Mouse (Mus musculus): ENCODE results near the gene Ethe1. TPM values are rescaled to one million over a fixed set of nuclear protein-coding genes. Genes with fewer than 3 reads are reported as not detected.
A peak's percentile ranks its signal among the peaks of the same experiment; 100 is the strongest.

Ethe1 gene
- polyA plus RNA-seq (2012; rRNA removed) = 59.0 and 67.0 TPM in 2 replicates

DNA sequence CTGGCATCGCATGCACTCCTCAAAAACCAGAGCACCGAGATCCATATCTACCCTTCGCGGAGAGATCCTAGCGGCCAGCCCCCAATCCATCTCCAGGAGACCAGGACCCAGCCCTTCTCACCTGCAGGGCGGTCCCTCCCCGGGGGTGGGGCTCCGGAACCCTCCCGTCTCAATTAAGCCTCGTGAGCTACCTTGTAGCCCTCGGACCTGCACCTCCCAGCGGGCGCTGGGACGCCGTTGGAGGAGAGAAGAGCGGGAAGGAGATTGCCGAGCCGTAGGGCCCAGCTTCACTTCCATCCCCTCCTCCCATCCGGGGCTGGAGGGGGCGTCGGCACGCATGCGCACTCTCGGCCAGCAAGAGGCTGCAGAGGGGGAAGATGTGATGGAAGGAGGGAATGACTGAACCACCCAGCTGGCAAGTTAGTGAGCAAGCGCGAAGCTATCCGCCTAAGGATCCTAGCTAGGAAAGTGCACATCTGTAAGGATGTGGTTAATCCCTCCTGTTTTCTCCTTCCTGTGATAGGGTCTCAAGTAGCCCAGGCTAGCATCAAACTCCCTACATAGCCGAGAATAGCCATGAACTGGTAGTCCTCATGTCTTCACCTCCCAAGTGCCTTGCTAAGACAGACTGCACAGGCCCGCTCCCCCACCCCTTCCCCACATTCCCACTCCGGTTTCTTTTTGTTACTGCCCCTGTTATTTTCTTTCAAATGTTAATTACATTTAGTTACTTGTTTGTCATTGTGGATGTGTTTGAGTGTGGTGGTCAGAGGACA lies at the start of gene Ethe1, which contains the start of gene Zfp575:
Gene Ethe1, plus strand, starts transcription at position 214 of the 776 bp plus-strand sequence.
Gene Zfp575, minus strand, starts transcription at position 312 of the 776 bp plus-strand sequence.
- DNase-seq (ENCODE audit: low spot score) = no peak

DNA sequence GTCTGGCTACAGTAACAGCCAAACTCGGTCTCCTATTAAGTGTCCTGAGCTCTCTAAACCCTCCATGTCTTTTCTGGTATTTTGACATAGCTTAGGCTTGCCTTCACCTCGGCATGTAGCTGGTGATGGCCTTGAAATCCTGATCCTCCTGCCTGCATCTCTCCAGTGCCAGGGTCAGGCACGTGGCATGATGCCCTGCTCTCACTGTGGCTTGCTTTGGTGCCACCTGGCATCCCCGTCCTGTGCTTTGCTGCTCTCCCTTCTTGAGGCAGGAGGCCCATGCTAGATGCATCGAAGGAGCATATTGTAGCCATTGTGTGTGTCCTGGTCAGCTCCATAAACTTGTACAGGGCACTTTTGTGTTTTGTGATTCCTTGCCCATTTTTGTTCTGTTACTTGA lies 49.8 kb upstream of the Ethe1 start:
- DNase-seq (ENCODE audit: low spot score) = no peak

DNA sequence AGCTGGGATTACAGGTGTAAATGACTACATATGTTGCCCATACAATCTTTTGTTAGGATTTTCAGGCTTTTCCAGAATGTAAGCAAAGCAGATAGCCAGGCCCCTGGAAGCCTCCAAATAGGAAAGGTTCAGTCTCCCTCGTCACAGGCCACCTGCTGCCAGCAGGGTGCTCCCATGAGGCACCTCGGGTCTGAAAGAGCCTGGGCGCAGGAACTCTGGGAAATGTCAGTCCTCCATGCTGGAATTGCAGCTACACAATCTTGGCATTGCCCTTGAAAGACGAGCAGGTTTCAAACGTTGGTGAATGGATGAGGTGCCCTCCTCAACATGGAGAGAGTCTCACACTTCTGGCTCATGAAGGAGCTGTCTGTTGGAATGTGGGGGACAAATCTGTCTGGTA lies 49.2 kb upstream of the Ethe1 start:
- DNase-seq (ENCODE audit: low spot score) = no peak

- DNase-seq (ENCODE audit: low spot score) = no peak
Measured at GRCm38 (mm10) chr7:24538701-24539100, 48.6 kb upstream of the Ethe1 start.

- DNase-seq (ENCODE audit: low spot score) = no peak
Measured at GRCm38 (mm10) chr7:24539686-24540085, 47.7 kb upstream of the Ethe1 start.

DNA sequence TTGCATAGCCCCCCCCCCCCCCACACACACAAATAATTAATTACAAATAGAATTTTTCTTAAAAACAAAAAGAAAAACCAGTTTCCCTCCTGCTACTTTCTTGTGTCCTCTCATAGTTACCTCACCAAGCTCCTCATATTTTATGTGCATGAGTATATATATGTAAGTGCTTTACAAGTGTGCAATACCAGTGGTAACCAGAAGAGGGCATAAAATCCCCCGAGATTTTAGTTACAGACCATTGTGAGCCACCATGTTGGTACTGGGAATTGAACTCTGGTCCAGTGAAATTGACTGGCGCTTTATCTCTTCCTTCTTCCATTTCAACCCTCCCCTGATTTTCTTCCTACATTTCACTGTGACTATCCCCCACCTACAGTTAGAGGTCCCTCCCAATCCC lies 42.8 kb upstream of the Ethe1 start:
- no peak for DNase-seq (ENCODE audit: low spot score)

- DNase-seq (ENCODE audit: low spot score) = no peak
Measured at GRCm38 (mm10) chr7:24546068-24546614, 41.2 kb upstream of the Ethe1 start, which contains the start of the genes Pinlyp and Xrcc1. Gene Pinlyp, minus strand, starts transcription at chr7:24546118. Gene Xrcc1, plus strand, starts transcription at chr7:24546289.

- DNase-seq (ENCODE audit: low spot score) = peak; percentile 95
Measured at GRCm38 (mm10) chr7:24546634-24547389, 40.5 kb upstream of the Ethe1 start.

DNA sequence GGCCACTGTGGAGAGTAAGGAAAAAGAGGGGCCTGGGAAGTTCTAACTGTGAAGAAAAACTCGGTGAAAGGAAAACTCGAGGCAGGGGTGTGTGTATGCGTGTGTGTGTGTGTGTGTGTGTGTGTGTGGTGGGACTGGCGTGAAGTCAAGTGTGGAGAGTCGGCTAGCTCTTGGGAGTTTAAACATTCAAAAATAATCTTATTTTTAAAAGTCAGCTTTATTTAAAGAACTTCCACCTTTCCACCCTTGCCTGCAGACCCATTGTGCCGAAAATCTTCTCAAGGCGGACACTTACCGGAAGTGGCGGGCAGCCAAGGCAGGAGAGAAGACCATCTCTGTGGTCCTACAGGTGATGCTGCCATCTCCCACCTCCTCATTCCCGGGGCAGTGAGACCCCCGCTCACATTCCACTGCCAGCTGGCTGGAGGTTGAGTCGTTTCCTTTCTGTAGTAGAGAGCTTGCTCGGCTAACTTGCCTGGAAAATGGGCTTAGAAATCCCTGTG lies 39.8 kb upstream of the Ethe1 start:
- DNase-seq (ENCODE audit: low spot score) = no peak

GRCm38 (mm10) chr7:24551985-24552759 lies 35.2 kb upstream of the Ethe1 start:
- DNase-seq (ENCODE audit: low spot score) = no peak

DNA sequence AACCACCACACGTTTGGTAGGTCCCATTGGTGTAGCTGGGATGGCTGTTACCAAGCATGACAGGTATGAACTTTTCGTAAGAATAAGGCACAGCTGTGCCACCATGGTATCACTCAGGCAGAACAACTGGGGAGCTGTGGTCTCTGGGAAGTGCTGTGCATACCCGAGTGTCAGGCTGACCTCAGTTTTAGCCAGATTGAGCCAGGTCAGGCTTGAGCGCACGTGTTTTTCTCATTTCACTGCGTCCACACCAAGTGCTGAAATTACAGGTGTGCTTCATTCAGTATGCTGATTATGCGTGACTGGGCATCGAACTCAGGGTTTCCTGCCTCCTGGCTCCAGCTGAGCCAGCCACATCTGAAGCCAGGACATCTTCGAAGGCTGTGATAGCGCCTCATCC lies 31.6 kb upstream of the Ethe1 start:
- DNase-seq (ENCODE audit: low spot score) = no peak

- no peak for DNase-seq (ENCODE audit: low spot score)
Measured at GRCm38 (mm10) chr7:24561450-24561849, 25.9 kb upstream of the Ethe1 start.

- DNase-seq (ENCODE audit: low spot score) = no peak
Measured at GRCm38 (mm10) chr7:24563191-24563836, 24.0 kb upstream of the Ethe1 start.

GRCm38 (mm10) chr7:24563837-24564206 lies 23.5 kb upstream of the Ethe1 start:
- DNase-seq (ENCODE audit: low spot score) = no peak

- DNase-seq (ENCODE audit: low spot score) = no peak
Measured at GRCm38 (mm10) chr7:24564607-24565265, 22.6 kb upstream of the Ethe1 start.

DNA sequence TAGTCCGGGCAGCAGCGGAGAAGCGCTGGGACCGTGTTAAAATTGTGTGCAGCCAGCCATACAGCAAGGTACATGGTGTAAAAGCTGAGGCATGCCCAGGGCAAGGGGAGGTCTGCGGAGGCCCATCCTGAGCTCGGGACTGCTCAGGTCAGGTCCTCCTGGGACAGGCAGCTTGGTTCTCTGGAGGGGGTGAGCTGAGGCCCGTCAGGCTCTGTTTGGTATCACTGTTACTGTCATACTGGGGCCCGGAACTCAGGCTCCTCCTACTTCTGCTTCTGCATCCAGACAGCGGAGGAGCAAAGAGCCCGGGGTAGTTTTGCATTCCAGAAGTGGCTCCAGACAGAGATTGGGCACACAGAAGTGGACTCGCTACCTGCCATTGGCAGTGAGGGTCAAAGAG lies 21.7 kb upstream of the Ethe1 start:
- no peak for DNase-seq (ENCODE audit: low spot score)

GRCm38 (mm10) chr7:24566206-24566605 lies 21.1 kb upstream of the Ethe1 start:
- no peak for DNase-seq (ENCODE audit: low spot score)

DNA sequence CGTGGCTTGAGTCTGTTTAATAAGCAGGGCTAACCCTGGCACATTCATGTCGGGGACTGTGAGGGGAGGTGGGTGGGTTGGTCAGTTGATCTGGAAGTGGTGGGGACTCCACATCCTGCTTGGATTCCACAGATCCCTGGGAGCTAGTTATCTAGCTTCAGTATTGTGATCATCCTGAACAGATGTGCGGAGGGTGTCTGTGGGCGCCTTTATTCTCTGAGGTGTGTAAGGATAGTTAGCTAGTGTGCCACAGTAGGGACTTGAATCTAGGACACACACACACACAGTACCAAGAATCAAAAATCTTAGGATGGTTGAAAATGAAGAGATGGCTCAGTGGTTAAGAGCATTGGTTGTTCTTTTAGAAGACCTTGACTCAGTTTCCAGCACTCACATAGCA lies 18.8 kb upstream of the Ethe1 start:
- no peak for DNase-seq (ENCODE audit: low spot score)

GRCm38 (mm10) chr7:24571071-24571470 lies 16.3 kb upstream of the Ethe1 start:
- DNase-seq (ENCODE audit: low spot score) = no peak

- DNase-seq (ENCODE audit: low spot score) = no peak
Measured at GRCm38 (mm10) chr7:24572455-24572854, 14.9 kb upstream of the Ethe1 start.
